Mouse (Mus musculus): ENCODE results near the gene Ttc32. TPM values are rescaled to one million over a fixed set of nuclear protein-coding genes. Genes with fewer than 3 reads are reported as not detected.

Gene Ttc32
- polyA plus RNA-seq, 1 experiment from 2014 or later = 22.6 TPM

GRCm38 (mm10) chr12:9048090-9048489, 18.3 kb downstream of the Ttc32 start:
- 68% methylated on average over 8 of the region's 8 CpGs for WGBS
- no peaks in the 10 kb centered on the region for H3K27me3 ChIP-seq

GRCm38 (mm10) chr12:9050824-9051223, 21.0 kb downstream of the Ttc32 start:
- Histone ChIP-seq H3K27ac (no peak overlapping the region), H3K4me3 (replicated peaks) (no peak overlapping the region), H3K9me3 (replicated peaks) (no peaks in the 10 kb centered on the region), H3K4me2 (no peak overlapping the region), H3K9ac (no peak overlapping the region), H3K27me3 (no peaks in the 10 kb centered on the region), H3K4me1 (peaks cover 8% of the 10 kb centered on the region; the same call in 1 of the 2 replicates), H3K36me3 (no peaks in the 10 kb centered on the region)
- no peak for ATAC-seq (replicated peaks; ENCODE audit: low FRiP score)
- 28% methylated on average over 6 of the region's 6 CpGs for WGBS

More at GRCm38 (mm10) chr12:9048090-9048489, 18.3 kb downstream of the Ttc32 start:
- Histone ChIP-seq H3K4me1 (peaks cover 4% of the 10 kb centered on the region; the same call in 1 of the 2 replicates), H3K9me3 (replicated peaks) (no peaks in the 10 kb centered on the region), H3K4me3 (replicated peaks) (no peak overlapping the region), H3K4me2 (no peak overlapping the region), H3K9ac (no peak overlapping the region), H3K27ac (no peak overlapping the region), H3K36me3 (no peaks in the 10 kb centered on the region)
- no peak for ATAC-seq (replicated peaks; ENCODE audit: low FRiP score)

- WGBS = 59% methylated on average over 8 of the region's 8 CpGs
- H3K36me3 ChIP-seq = no peaks in the 10 kb centered on the region
- H3K27ac ChIP-seq = no peak overlapping the region
- no peaks in the 10 kb centered on the region for H3K27me3 ChIP-seq
- H3K9me3 ChIP-seq (replicated peaks) = no peaks in the 10 kb centered on the region
- no peak overlapping the region for H3K9ac ChIP-seq
- no peak overlapping the region for H3K4me2 ChIP-seq
- peak; percentile 78 for ATAC-seq (replicated peaks; ENCODE audit: low FRiP score)
- no peak overlapping the region for H3K4me3 ChIP-seq (replicated peaks)
- H3K4me1 ChIP-seq = peaks cover 10% of the 10 kb centered on the region; the same call in 1 of the 2 replicates
Measured at GRCm38 (mm10) chr12:9052075-9052829, 22.5 kb downstream of the Ttc32 start.

GRCm38 (mm10) chr12:9053345-9053744, 23.5 kb downstream of the Ttc32 start:
- H3K9me3 ChIP-seq (replicated peaks) = no peaks in the 10 kb centered on the region
- no peaks in the 10 kb centered on the region for H3K27me3 ChIP-seq
- ATAC-seq (replicated peaks; ENCODE audit: low FRiP score) = no peak
- no peak overlapping the region for H3K9ac ChIP-seq
- 80% methylated on average over 7 of the region's 7 CpGs for WGBS
- H3K36me3 ChIP-seq = no peaks in the 10 kb centered on the region
- H3K27ac ChIP-seq = no peak overlapping the region
- peaks cover 10% of the 10 kb centered on the region; the same call in 1 of the 2 replicates for H3K4me1 ChIP-seq
- H3K4me3 ChIP-seq (replicated peaks) = no peak overlapping the region
- H3K4me2 ChIP-seq = no peak overlapping the region

GRCm38 (mm10) chr12:9054012-9054411, 24.2 kb downstream of the Ttc32 start:
- no peak overlapping the region for H3K4me2 ChIP-seq
- no peak overlapping the region for H3K9ac ChIP-seq
- H3K9me3 ChIP-seq (replicated peaks) = no peaks in the 10 kb centered on the region
- 64% methylated on average over 2 of the region's 2 CpGs for WGBS
- no peak for ATAC-seq (replicated peaks; ENCODE audit: low FRiP score)
- peaks cover 10% of the 10 kb centered on the region; the same call in 1 of the 2 replicates for H3K4me1 ChIP-seq
- H3K36me3 ChIP-seq = no peaks in the 10 kb centered on the region
- H3K4me3 ChIP-seq (replicated peaks) = no peak overlapping the region
- H3K27me3 ChIP-seq = no peaks in the 10 kb centered on the region
- no peak overlapping the region for H3K27ac ChIP-seq

- no peak overlapping the region for H3K9ac ChIP-seq
- H3K9me3 ChIP-seq (replicated peaks) = no peaks in the 10 kb centered on the region
- H3K36me3 ChIP-seq = no peaks in the 10 kb centered on the region
- 27% methylated on average over 11 of the region's 11 CpGs for WGBS
- H3K27ac ChIP-seq = no peak overlapping the region
- H3K27me3 ChIP-seq = no peaks in the 10 kb centered on the region
- H3K4me3 ChIP-seq (replicated peaks) = no peak overlapping the region
- H3K4me2 ChIP-seq = no peak overlapping the region
- ATAC-seq (replicated peaks; ENCODE audit: low FRiP score) = no peak
- peaks cover 10% of the 10 kb centered on the region; the same call in 1 of the 2 replicates for H3K4me1 ChIP-seq
Measured at GRCm38 (mm10) chr12:9055269-9055668, 25.5 kb downstream of the Ttc32 start.

GRCm38 (mm10) chr12:9059502-9059901, 29.7 kb downstream of the Ttc32 start:
- ATAC-seq (replicated peaks; ENCODE audit: low FRiP score) = no peak
- no peaks in the 10 kb centered on the region for H3K9me3 ChIP-seq (replicated peaks)
- H3K9ac ChIP-seq = no peak overlapping the region
- no peak overlapping the region for H3K4me3 ChIP-seq (replicated peaks)
- H3K27ac ChIP-seq = 0 out of 2 replicates have a peak overlapping the region, but pooled peaks have one; percentile 0
- H3K27me3 ChIP-seq = no peaks in the 10 kb centered on the region
- no peak overlapping the region for H3K4me2 ChIP-seq
- no peaks in the 10 kb centered on the region for H3K36me3 ChIP-seq
- WGBS = 73% methylated on average over 3 of the region's 3 CpGs
- peaks cover 6% of the 10 kb centered on the region; the same call in 1 of the 2 replicates for H3K4me1 ChIP-seq

GRCm38 (mm10) chr12:9059965-9060364, 30.2 kb downstream of the Ttc32 start:
- Histone ChIP-seq H3K9me3 (replicated peaks) (no peaks in the 10 kb centered on the region), H3K9ac (no peak overlapping the region), H3K4me2 (no peak overlapping the region), H3K27ac (0 out of 2 replicates have a peak overlapping the region, but pooled peaks have one; percentile 0), H3K27me3 (no peaks in the 10 kb centered on the region), H3K36me3 (no peaks in the 10 kb centered on the region), H3K4me1 (peaks cover 6% of the 10 kb centered on the region; the same call in 1 of the 2 replicates), H3K4me3 (replicated peaks) (no peak overlapping the region)
- 75% methylated on average over 9 of the region's 9 CpGs for WGBS
- ATAC-seq (replicated peaks; ENCODE audit: low FRiP score) = peak; percentile 29; the same call in 1 of the 2 replicates

GRCm38 (mm10) chr12:9063611-9064010, 33.8 kb downstream of the Ttc32 start:
- Histone ChIP-seq H3K9me3 (replicated peaks) (no peaks in the 10 kb centered on the region), H3K27ac (no peak overlapping the region), H3K4me2 (no peak overlapping the region), H3K4me3 (replicated peaks) (no peak overlapping the region), H3K4me1 (no peaks in the 10 kb centered on the region), H3K27me3 (no peaks in the 10 kb centered on the region), H3K9ac (no peak overlapping the region), H3K36me3 (no peaks in the 10 kb centered on the region)
- WGBS = 81% methylated on average over 6 of the region's 6 CpGs
- ATAC-seq (replicated peaks; ENCODE audit: low FRiP score) = no peak

GRCm38 (mm10) chr12:9071058-9071457, 41.3 kb downstream of the Ttc32 start:
- Histone ChIP-seq H3K27me3 (no peaks in the 10 kb centered on the region), H3K27ac (no peak overlapping the region), H3K9me3 (replicated peaks) (no peaks in the 10 kb centered on the region), H3K4me3 (replicated peaks) (no peak overlapping the region), H3K4me1 (no peaks in the 10 kb centered on the region), H3K4me2 (no peak overlapping the region), H3K36me3 (no peaks in the 10 kb centered on the region), H3K9ac (no peak overlapping the region)
- no peak for ATAC-seq (replicated peaks; ENCODE audit: low FRiP score)
- WGBS = 86% methylated on average over 1 of the region's 1 CpGs

GRCm38 (mm10) chr12:9071493-9071892, 41.7 kb downstream of the Ttc32 start:
- H3K4me1 ChIP-seq = no peaks in the 10 kb centered on the region
- H3K4me2 ChIP-seq = no peak overlapping the region
- H3K27ac ChIP-seq = no peak overlapping the region
- H3K9ac ChIP-seq = no peak overlapping the region
- no peaks in the 10 kb centered on the region for H3K27me3 ChIP-seq
- no peak overlapping the region for H3K4me3 ChIP-seq (replicated peaks)
- WGBS = 37% methylated on average over 4 of the region's 4 CpGs
- no peaks in the 10 kb centered on the region for H3K9me3 ChIP-seq (replicated peaks)
- no peaks in the 10 kb centered on the region for H3K36me3 ChIP-seq
- ATAC-seq (replicated peaks; ENCODE audit: low FRiP score) = no peak

- no peaks in the 10 kb centered on the region for H3K9me3 ChIP-seq (replicated peaks)
- no peak for ATAC-seq (replicated peaks; ENCODE audit: low FRiP score)
- 95% methylated on average over 3 of the region's 3 CpGs for WGBS
- no peak overlapping the region for H3K9ac ChIP-seq
- no peaks in the 10 kb centered on the region for H3K4me1 ChIP-seq
- no peak overlapping the region for H3K27ac ChIP-seq
- H3K27me3 ChIP-seq = no peaks in the 10 kb centered on the region
- H3K4me3 ChIP-seq (replicated peaks) = no peak overlapping the region
- H3K36me3 ChIP-seq = no peaks in the 10 kb centered on the region
- no peak overlapping the region for H3K4me2 ChIP-seq
Measured at GRCm38 (mm10) chr12:9077554-9078125, 47.8 kb downstream of the Ttc32 start.

Measured in kidney, embryonic 15.5 days (tissue).